Mouse (Mus musculus) forebrain, embryonic 15.5 days (tissue): ENCODE measurements at regions not wholly inside any gene's neighbourhood (a gene's known extent, or its start where the extent isn't known, plus 50 kb on each side); places are given as distances from the start of the nearest gene placed in this dataset.

ENCODE experiments used
- ATAC-seq: fragments of 200-750 bp; cut with Nextera tagmentation; replicated peaks from 2 replicates; pipeline ENCODE4 v1.8.0; 2017; ENCODE audit warnings: mild to moderate bottlenecking, moderate TSS enrichment, moderate library complexity
- H3K27ac ChIP-seq: fragments of 300-500 bp; sonication (generic); replicated peaks from 2 replicates; pipeline ENCODE4 v1.5.1; 2015; ENCODE audit warnings: mild to moderate bottlenecking, inconsistent platforms
- H3K27me3 ChIP-seq: fragments of 300-500 bp; sonication (generic); 2 replicates; pipeline ENCODE4 v1.6.1; 2015; ENCODE audit warnings: inconsistent platforms
- H3K36me3 ChIP-seq: fragments of 300-500 bp; sonication (generic); 2 replicates; pipeline ENCODE4 v1.6.1; 2015; ENCODE audit warnings: mild to moderate bottlenecking, inconsistent platforms
- H3K4me1 ChIP-seq: fragments of 300-500 bp; sonication (generic); 2 replicates; pipeline ENCODE4 v1.6.1; 2015; ENCODE audit warnings: inconsistent platforms
- H3K4me2 ChIP-seq: fragments of 300-500 bp; sonication (generic); replicated peaks from 2 replicates; pipeline ENCODE4 v1.6.1; 2015; ENCODE audit warnings: mild to moderate bottlenecking, inconsistent platforms
- H3K4me3 ChIP-seq: fragments of 300-500 bp; sonication (generic); 2 replicates; pipeline ENCODE4 v1.5.1; 2015; ENCODE audit warnings: mild to moderate bottlenecking, inconsistent platforms
- H3K9ac ChIP-seq: fragments of 300-500 bp; sonication (generic); replicated peaks from 2 replicates; pipeline ENCODE4 v1.6.1; 2015; ENCODE audit warnings: mild to moderate bottlenecking, inconsistent platforms
- H3K9me3 ChIP-seq: fragments of 300-500 bp; sonication (generic); 2 replicates; pipeline ENCODE4 v1.6.1; 2016; ENCODE audit warnings: inconsistent platforms
- WGBS: fragments of 180-500 bp; shearing (Covaris S2); methylation state at CpG from one replicate; pipeline ENCODE4 v1.1.7; 2015; ENCODE audit warnings: mixed read lengths; 5-methylcytosine and 5-hydroxymethylcytosine counted together

GRCm38 (mm10) chr1:101113266-101113849 is 1340.8 kb downstream of the Cntnap5b start:
- 94% methylated on average over 2 of the region's 2 CpGs for WGBS
- Histone ChIP-seq H3K27me3 (no peaks in the 10 kb centered on the region), H3K36me3 (no peaks in the 10 kb centered on the region), H3K9me3 (no peaks in the 10 kb centered on the region), H3K9ac (no peak overlapping the region), H3K4me2 (no peak overlapping the region), H3K4me1 (no peaks in the 10 kb centered on the region), H3K27ac (no peak overlapping the region), H3K4me3 (no peak overlapping the region)
- ATAC-seq: no peak

GRCm38 (mm10) chr1:101122091-101122825 is 1349.7 kb downstream of the Cntnap5b start:
- no peaks in the 10 kb centered on the region for H3K36me3 ChIP-seq

DNA sequence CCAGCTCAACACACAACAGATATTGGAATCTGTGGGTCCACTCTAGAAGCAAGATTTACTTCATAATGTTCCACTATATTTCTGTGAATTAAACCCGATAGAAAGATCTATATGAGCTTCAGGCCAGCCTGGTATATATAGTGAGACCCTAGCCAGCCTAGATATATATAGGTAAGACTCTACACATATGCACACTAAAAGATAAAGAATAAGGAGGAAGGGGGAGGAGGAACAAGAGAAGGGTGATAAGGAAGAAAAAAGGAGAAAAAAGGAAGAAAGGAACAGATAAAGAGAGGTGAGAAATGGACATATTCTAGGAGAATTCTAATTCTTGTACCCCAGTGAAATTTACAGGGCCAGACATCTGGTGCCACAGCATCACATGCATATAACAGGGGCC is 1354.7 kb downstream of the Cntnap5b start:
- H3K27ac ChIP-seq: no peak overlapping the region
- no peaks in the 10 kb centered on the region for H3K36me3 ChIP-seq
- no peak overlapping the region for H3K9ac ChIP-seq
- H3K4me1 ChIP-seq: no peaks in the 10 kb centered on the region
- WGBS: 89% methylated on average over 1 of the region's 1 CpGs
- ATAC-seq: no peak
- no peak overlapping the region for H3K4me2 ChIP-seq
- H3K9me3 ChIP-seq: no peaks in the 10 kb centered on the region
- H3K27me3 ChIP-seq: no peaks in the 10 kb centered on the region
- no peak overlapping the region for H3K4me3 ChIP-seq

More at GRCm38 (mm10) chr1:101122091-101122825, 1349.7 kb downstream of the Cntnap5b start:
- Histone ChIP-seq H3K9me3 (no peaks in the 10 kb centered on the region), H3K27ac (no peak overlapping the region), H3K4me1 (no peaks in the 10 kb centered on the region), H3K9ac (no peak overlapping the region), H3K27me3 (no peaks in the 10 kb centered on the region), H3K4me3 (no peak overlapping the region), H3K4me2 (no peak overlapping the region)
- peak; percentile 88 for ATAC-seq
- WGBS: 75% methylated on average over 2 of the region's 2 CpGs

DNA sequence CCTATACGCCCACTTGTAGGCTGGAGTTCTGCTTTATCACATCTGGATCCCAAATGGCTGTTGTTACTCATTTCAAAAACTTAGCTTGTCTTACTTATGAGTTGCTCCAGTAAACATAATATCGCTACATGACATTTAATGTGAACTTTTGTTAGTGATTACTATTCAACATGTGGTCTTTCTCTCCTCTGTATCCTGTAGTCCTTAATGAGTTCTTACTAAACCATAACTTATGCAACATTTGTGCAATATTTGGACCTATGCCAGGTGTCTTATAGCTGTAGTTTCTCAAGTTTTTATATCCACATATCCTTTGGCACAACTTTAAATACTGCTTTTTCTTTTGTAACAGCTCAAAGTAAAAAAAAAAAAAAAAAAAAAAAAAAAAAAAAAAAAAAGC is 1394.1 kb downstream of the Cntnap5b start:
- WGBS: 90% methylated on average over 2 of the region's 2 CpGs

More for the DNA sequence above, 1394.1 kb downstream of the Cntnap5b start:
- Histone ChIP-seq H3K4me3 (no peak overlapping the region), H3K27me3 (no peaks in the 10 kb centered on the region), H3K4me2 (no peak overlapping the region), H3K36me3 (no peaks in the 10 kb centered on the region), H3K27ac (no peak overlapping the region), H3K9me3 (no peaks in the 10 kb centered on the region), H3K4me1 (no peaks in the 10 kb centered on the region), H3K9ac (no peak overlapping the region)
- ATAC-seq: no peak
